9 mouse cellular contexts compared by ENCODE assay signal in the genomic region with DNA sequence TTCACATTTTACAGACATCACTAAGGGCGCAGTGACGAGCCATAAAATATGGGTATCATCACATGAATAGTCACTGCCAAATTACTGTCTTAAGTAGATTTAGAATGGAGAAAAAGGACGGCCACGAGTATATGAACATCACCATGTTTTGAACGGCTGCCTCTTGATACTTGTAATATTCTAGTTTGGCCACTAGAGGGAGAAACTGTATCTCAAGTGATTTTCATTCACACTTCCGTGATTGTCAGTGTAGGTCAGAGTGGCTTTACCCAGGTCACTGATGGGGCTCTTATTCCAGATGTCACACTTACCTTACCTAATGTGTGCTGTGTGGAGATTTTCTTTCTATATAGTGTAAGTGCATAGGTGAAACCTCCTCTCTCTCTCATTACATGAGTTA. TPM values are rescaled to one million over a fixed set of nuclear protein-coding genes. Genes with fewer than 3 reads are reported as not detected.
A peak's percentile ranks its signal among the peaks of the same experiment; 100 is the strongest.
DNase-seq lines count a peak whose midpoint lies in the region; ATAC-seq and TF ChIP-seq lines count a peak whose summit lies in the region.
"Had no signal": no experiment of that assay in that cellular context is flagged by ENCODE, and none has a peak within 500 bp of the region (broad histone marks: within the 10 kb centered on the region; RNA-seq: fewer than 3 reads in every experiment).

No protein-coding gene starts in this region.

- ATAC-seq in kidney, postnatal 0 days (replicated peaks; ENCODE audit: low FRiP score, low read depth), result no peak
- peak; percentile 44 for ATAC-seq in megakaryocyte, adult 5-6 weeks (ENCODE audit: poor library complexity, severe bottlenecking)

- H3K9ac ChIP-seq in kidney, postnatal 0 days (ENCODE audit: low read depth, low read length), result no peak overlapping the region

- H3K27ac ChIP-seq in kidney, postnatal 0 days, result no peak overlapping the region

- TF ChIP-seq CTCF in kidney, postnatal 0 days (IDR thresholded peaks at IDR 0.05; ENCODE audit: low read depth), result peak; percentile 85
- peak; percentile 75 for TF ChIP-seq CTCF in E14TG2a.4 (conservative IDR thresholded peaks at IDR 0.05; ENCODE audit: low read length)

- no peak overlapping the region for H3K4me2 ChIP-seq in kidney, postnatal 0 days (ENCODE audit: low read length)

- 9% methylated on average over 6 of the region's 6 CpGs for WGBS in kidney, postnatal 0 days

- H3K27me3 ChIP-seq in kidney, postnatal 0 days (ENCODE audit: insufficient read depth, low read length), result no peaks in the 10 kb centered on the region
- peaks cover 44% of the 10 kb centered on the region for H3K27me3 ChIP-seq in E14TG2a.4 (ENCODE audit: insufficient read depth, low read length)

- H3K9me3 ChIP-seq in kidney, postnatal 0 days (replicated peaks; ENCODE audit: low read length), result no peaks in the 10 kb centered on the region
- no peaks in the 10 kb centered on the region for H3K9me3 ChIP-seq in E14TG2a.4 (ENCODE audit: low read length)

- no peaks in the 10 kb centered on the region for H3K36me3 ChIP-seq in kidney, postnatal 0 days (ENCODE audit: insufficient read depth, low read length)
- H3K36me3 ChIP-seq in E14TG2a.4 (ENCODE audit: insufficient read depth, low read length), result no peaks in the 10 kb centered on the region

- H3K4me3 ChIP-seq in kidney, postnatal 0 days (replicated peaks; ENCODE audit: low read depth, low read length), result no peak overlapping the region
- H3K4me3 ChIP-seq in E14TG2a.4 (replicated peaks; ENCODE audit: low read length), result no peak overlapping the region

- H3K4me1 ChIP-seq in kidney, postnatal 0 days (replicated peaks; ENCODE audit: insufficient read depth, low read length), result 0 out of 2 replicates have a peak, but pooled peaks cover 4% of the 10 kb centered on the region
- H3K4me1 ChIP-seq in E14TG2a.4 (replicated peaks; ENCODE audit: low read depth, low read length), result peaks cover 25% of the 10 kb centered on the region

- DNase-seq in kidney, postnatal 0 days (ENCODE audit: low spot score), result peak; percentile 78
- DNase-seq in kidney, adult 18-20 months, result no peak
- DNase-seq in adipocyte (ENCODE audit: low spot score), result peak; percentile 70
- DNase-seq in urinary bladder, postnatal 25 days (ENCODE audit: low spot score), result no peak
- no peak for DNase-seq in adrenal gland, postnatal 10 days
- no peak for DNase-seq in thymus, postnatal 25 days
- DNase-seq: thymus, postnatal 36 days had no signal

RNA-seq across cellular contexts. Expression of a gene that starts 3.1 kb away (rescaled TPM):
- polyA plus RNA-seq in kidney, postnatal 0 days (2015; fragmentation: Nextera tagmentation; extraction: Ambion mirVana), result 5.5 and 8.5 TPM in 2 replicates
- total RNA-seq in megakaryocyte, adult 5-6 weeks (2015), result 0.18 TPM in 1 of 2 replicates, not detected in the other
- total RNA-seq in megakaryocyte, adult 5-6 weeks (2017), result 0.15 and 0.20 TPM in 2 replicates
- 10 to 100 TPM; 15.7 to 23.9 TPM for total RNA-seq in adrenal gland, postnatal 10 days (2021)

RNA-seq across cellular contexts. Expression of a gene that starts 28.0 kb away (rescaled TPM):
- polyA plus RNA-seq in kidney, postnatal 0 days (2015; fragmentation: Nextera tagmentation; extraction: Ambion mirVana), result 173 and 196 TPM in 2 replicates
- 25.3 and 34.4 TPM in 2 replicates for total RNA-seq in megakaryocyte, adult 5-6 weeks (2015)
- total RNA-seq in megakaryocyte, adult 5-6 weeks (2017), result 26.0 and 29.6 TPM in 2 replicates
- 1,000 to 10,000 TPM; 1,015 to 1,070 TPM for total RNA-seq in adrenal gland, postnatal 10 days (2021)

Comparison
In these comparisons a context has a peak if more than half of its experiments do, and no peak if none do; other contexts are left out.
1. DNase-seq: peak in kidney, postnatal 0 days (single experiment) and adipocyte (single experiment); none in kidney, adult 18-20 months (single experiment), urinary bladder, postnatal 25 days (single experiment), adrenal gland, postnatal 10 days (single experiment) and thymus, postnatal 25 days (single experiment).
2. RNA of a gene that starts 3.1 kb away (total RNA-seq): 15.7 to 23.9 TPM in adrenal gland, postnatal 10 days; 0.15 to 0.20 TPM in megakaryocyte, adult 5-6 weeks; every median in the first group is over 10 times any median in the second.
3. RNA of a gene that starts 28.0 kb away (total RNA-seq): 1,015 to 1,070 TPM in adrenal gland, postnatal 10 days; 25.3 to 34.4 TPM in megakaryocyte, adult 5-6 weeks; every median in the first group is over 10 times any median in the second.